Mouse (Mus musculus): ENCODE data around the gene Ccna1. TPM values are rescaled to one million over a fixed set of nuclear protein-coding genes. Genes with fewer than 3 reads are reported as not detected.

Ccna1 gene
- polyA plus RNA-seq, 1 experiment = 0.27 TPM

DNA sequence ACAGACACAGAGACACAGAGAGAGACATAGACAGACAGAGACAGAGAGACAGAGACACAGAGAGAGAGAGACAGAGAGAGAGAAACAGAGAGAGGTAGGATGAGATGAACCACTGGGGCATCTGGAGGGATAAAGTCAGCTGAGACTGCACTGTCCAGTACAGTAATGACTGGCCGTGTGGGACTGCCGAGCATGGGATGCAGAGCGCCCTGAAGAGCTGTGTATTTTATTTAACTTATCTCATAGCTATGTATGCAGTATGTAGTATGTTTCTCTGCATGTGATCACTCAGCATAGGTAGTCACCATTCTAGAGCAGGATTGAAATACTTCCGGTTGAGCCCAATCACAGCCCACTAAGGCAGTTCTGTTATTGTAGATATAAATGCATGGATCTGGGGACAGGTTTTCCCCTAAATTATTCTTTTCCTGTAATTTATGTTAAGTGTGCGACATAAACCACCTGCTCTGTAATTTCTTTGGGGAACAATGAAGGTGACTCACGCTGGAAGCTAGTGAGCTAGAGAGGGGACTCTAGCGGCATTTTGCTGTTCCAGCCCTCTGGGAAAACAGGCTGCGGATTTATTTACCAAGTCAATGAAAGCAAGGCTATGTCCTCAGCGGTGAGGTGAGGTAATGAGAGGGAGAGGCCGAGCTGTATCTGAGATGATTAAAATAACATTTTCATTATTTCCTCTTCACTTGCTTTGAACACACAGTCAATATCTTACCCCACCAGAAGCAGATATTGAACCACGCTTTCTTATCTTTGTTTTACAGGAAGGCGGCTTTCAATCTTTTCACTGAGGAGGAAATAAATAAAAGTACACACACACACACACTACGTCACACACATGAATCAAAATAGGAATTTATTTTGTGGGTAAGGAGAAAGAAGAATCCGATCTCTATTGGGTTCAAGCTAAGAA, 10.7 kb upstream of the Ccna1 start:
- no peak for DNase-seq (ENCODE audit: low read depth)

DNA sequence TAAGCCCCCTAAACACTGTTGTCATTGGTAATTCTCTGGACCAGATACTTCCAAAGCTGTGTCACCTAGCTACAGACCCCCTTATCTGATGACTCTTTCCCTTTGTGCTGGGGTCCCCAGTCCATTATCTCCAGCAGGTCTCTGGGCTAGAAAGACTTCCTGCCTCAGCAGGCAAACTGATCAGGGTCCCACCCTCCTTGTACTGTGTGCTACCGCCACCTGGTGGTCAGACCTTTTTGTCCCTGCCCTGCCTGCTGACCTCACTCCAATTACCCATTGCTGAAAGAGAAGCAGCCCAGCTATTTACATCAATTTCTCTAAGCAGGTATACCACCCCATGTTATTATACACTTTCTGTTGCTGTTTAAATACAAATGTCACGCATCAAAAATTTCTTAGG, 9.1 kb upstream of the Ccna1 start:
- no peak for DNase-seq (ENCODE audit: low read depth)

DNA sequence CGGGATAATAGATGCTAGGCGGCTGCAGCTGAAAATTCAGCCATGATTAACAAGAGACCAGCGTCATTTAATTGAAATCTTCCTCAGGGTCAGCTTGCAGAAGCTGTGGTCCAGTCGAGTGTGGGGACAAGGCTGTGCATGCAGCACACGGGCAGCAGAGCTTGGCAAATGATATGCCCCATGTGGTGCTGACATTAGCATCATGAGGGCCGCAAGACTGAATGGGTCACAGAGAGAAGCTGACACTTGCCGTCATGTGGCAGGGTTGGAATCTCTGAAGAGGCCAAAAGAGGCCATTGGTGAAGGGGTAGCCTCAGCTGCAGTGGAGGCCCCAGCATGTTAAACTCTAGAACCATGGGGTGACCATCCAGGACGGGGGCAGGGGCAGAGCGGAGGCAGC, 7.4 kb upstream of the Ccna1 start:
- no peak for DNase-seq (ENCODE audit: low read depth)

DNA sequence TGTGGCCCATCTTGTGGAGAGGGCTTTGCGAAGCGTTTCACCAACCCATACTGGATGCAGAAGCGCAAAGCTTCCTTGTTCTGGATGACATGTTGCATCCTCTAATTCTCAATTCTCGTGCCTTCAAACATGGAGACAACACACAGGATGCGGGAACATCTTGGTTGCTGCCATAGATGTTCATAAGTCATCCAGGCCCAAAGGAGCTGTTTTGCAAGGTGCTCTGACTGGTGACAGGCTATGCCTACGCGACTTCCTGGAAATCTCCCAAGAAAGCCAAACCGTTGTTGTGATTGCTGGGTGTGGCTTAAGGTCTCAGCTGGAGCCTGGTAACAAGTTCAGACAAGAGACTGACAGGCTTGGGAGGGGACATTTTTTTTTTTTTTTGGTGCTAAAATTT, 1.1 kb upstream of the Ccna1 start:
- DNase-seq (ENCODE audit: low read depth) = no peak

DNA sequence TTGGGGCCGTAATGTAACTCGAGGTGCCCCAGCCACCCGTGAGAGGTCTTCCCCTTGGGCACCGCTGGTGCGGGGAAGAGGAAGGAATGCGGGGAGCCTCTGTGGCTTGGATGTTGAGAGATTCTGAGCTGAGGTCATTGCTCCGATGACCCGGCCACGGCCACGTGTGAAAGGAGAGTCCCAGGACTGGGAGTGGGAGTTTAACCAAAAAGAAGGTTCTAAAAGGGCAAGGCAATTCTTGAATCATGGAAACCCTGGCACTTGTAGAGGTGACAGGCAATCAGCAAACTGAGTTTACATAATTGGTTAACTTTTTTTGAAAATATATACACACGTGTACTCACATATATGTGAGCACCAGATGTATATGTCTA, 433 bp upstream of the Ccna1 start:
- no peak for DNase-seq (ENCODE audit: low read depth)

DNA sequence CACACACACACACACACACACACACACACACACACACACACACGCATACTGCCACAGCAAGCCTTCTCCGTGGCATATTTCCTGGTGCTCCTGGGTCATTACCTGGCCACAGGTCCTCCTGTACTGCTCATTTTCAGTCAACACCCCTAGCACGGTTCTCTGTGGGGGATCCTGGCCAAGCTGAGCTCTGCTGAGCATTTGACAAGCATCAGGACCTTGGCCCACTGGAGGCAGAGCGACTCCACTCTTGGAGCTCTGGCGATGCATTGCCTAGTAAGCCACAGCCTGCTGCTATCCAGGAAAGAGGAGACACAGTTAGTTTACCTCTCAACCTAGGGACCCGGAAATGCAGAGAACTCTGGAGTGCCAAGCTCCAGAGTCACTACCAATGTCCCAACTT, 1.1 kb downstream of the Ccna1 start:
- no peak for DNase-seq (ENCODE audit: low read depth)

DNA sequence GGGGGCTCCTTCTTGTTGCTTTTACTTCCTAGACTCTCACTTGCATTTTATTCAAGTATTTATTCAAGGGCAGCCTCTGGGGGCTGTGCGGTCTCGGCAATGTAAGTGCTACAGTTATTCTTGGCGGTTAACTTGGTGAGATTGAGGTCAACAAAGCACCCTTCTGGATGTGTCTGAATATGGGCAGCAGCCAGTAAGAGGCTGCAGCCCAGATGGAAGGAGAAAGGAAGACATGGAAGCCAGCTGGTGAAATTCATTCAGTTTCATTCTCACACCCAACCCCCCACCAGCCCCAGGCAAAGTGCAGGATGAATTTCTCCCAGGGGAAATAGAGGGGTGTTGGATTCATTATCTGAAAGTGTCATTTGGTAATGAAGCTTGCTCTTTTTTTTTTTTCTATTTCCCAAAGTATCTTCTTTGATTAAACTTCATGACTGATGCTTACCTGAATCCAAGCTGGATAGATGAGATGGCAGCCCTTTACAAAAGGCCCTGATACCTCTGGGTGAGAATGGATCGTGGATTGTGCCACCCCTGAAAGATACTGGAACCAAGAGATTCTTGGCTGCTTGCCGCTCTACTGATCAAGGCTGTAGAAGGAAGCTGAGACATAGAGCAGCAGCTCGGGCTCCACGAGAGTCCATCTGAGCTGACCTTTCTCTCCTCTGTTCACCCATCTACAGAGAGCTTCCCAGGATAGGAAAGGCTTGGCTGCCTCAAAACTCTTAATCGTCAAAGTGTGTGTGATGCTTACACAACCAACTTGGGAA, 10.5 kb downstream of the Ccna1 start:
- no peak for DNase-seq (ENCODE audit: low read depth)

DNA sequence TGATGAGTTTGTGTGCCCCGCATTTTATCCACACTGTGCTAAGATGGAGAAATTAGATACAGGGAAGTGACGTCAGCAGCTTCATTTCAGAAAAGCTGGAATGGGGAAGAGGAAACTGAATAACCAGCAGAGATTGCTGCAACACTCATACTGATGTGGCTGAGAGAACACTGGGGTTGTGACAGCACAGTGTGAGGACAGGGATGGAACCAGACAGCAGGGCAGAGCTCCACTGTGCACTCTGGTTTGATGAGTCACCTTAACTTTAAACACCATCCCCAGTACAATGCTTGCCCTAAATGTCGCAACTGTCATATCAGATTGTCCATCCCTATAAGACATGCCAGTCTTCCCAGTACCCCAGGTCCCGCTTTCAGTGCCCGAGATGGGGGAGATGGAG, 17.7 kb downstream of the Ccna1 start:
- no peak for DNase-seq (ENCODE audit: low read depth)

DNA sequence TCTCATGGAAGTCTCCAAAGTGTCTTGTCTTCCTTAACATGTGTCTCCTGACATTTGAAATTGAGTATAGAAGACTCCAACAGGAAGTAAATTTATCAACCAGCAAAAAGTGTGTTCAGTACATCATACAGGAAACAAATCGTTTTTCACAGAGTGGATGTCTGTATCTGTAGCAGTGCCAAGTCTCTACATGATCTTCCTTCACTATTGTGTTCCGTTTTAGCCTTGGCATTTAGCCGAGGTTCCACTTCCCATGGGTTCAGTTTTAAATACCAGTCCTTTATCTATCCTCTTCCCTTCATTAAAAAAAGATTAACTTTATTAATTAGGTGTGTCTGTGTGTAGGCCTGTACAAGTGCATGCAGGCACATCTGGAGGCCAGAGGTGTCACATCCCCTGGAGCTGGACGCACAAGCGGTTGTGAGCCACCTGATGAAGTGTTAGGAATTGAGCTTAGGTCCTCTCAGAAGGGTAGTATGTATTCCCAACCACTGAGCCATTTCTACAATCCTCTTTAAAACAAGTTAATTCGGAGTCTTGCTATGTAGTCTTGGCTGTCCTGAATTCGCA, 27.9 kb downstream of the Ccna1 start:
- DNase-seq (ENCODE audit: low read depth) = no peak

DNA sequence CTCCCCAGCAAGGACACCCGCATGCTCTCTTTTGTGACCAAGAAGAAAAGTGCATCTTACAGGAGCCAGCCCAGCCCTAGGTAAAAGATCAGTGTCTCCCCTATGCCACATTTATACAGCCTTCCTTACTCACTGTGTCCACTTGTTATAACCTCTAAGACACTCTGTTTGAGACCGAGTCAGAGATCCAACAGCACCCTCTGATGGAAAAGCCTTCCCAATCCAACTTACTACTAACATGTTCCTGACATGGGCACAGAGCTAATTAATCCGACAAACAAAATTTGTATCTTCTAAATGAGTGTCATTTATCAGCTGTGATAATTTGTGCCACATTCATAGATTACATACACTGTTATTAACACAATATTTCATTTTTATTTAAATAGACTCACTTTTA, 29.8 kb downstream of the Ccna1 start:
- no peak for DNase-seq (ENCODE audit: low read depth)

DNA sequence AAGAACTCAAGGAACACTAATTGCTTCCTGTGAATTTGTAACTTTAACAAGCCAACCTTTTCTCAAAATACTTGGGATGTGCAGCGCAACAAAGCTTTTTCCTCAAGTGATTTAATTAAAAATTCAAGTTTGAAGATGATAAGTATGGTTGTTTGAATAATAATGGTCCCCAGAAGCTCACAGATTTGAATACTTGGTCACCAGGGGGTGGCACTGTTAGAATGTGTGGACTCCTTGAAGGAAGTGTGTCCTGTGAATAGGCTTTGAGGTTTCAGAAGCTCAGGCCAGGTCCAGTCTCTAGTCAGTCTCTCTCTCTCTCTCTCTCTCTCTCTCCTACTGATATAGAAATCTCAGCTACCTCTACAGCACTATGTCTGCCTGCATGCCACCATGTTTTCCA, 32.0 kb downstream of the Ccna1 start:
- no peak for DNase-seq (ENCODE audit: low read depth)

DNA sequence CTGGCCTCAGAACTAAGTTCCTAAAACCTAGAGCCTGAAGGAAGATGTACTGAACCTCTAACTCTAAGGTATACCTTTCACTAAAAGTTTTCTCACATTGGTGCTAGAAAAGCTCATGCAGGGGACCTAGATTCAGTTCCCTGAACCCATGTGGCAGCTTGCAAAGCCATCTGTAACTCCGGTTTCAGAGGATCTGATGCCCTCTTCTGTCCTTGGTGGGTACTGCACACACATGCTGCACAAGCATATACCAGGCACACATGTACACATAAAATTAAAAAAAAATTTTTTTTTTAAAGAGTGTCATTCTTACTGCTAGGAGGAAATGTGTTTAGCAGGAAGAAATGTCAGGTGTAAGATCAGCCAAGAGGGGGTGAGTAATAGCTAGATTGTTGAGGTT, 33.1 kb downstream of the Ccna1 start:
- no peak for DNase-seq (ENCODE audit: low read depth)

DNA sequence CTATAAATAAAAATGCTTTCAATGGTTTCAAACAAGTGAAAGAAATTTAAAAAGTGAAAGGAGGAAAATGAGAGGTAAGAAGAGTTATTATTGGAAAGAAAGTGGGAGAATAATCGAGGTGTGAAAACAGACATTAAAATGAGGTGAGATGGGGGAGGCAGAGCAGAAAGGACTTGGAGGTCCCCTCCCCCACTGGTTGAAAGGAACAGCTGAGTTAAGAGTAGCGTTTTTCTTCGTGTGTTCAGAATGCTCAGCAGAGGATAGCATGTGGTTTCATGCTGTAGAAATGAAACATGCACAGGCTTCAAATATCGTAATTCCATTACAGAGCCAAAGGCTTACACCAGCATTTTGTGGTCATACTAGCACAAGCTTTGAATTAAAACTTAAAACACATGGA, 42.8 kb downstream of the Ccna1 start:
- no peak for DNase-seq (ENCODE audit: low read depth)

DNA sequence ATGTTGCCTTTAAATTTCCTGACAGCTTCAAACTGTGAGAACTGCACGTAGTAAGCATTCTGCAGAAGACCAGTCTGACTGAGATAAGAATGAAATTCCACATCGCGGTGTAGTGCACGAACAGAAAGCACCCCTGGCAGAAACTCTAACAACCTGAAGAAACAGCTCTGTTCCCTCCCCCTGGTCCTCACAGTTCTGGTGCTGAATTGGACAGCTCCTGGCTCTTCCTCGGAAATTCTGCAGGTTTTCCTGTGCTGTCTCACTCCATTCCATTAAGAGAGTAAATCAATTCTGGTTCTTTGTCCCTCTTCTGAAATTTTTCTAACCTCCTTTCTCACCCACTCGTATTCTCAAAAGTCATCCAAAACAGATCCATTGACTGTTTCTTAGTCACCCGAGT, 43.6 kb downstream of the Ccna1 start:
- no peak for DNase-seq (ENCODE audit: low read depth)

DNA sequence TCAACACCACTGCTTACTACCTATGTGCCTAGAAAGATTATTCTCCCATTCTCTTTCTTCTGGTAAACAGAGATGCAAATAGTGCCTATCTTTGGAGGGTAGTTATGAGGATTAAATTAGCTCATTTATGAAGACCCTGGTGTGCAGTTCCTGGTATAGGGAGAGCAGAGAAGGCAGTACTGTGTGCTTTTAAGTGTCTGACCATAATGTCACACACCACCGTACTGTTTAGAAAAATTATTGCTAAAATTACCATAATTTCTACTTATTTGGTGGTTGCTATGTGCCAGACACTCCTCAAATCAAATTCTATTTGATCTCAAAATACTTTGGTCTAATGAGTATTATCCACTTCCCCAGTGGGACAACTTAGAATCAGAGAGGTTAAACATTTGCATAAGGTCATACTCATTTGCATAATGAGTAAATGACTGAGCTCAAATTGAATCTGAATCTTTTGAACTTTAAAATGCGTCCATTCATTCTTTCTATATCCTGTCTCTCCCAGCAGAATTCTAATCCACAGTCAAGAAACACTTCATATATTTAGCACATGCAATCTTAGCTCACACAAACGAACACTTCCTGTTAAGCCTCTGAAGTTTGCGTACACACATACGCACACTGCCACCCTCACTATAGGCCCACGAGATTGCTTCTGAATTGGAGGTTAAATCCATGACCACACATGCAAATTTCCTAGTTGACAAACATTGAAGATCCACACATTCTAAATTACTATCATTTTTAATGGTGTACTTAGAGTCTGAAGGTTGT, 46.1 kb downstream of the Ccna1 start:
- no peak for DNase-seq (ENCODE audit: low read depth)

DNA sequence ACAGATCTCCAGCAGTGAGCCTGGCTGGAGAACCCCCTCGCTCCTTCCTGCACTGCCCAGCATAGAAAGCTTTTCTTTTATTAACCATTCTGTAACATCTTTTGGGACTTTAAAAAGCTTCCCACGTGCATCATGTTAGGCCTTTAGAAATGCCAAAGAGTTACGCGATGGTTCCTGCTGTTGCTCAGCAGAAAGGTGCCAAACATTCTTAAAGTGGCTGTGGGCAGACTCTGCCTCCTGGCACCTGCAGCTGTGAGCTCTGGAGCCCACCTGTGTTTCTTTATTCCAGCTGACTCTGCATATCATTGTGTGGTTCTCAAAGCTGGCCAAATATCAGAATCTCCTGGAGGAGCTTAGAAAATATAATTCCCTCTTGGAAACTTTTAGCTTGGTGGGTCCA, 51.3 kb downstream of the Ccna1 start:
- DNase-seq (ENCODE audit: low read depth) = no peak

DNA sequence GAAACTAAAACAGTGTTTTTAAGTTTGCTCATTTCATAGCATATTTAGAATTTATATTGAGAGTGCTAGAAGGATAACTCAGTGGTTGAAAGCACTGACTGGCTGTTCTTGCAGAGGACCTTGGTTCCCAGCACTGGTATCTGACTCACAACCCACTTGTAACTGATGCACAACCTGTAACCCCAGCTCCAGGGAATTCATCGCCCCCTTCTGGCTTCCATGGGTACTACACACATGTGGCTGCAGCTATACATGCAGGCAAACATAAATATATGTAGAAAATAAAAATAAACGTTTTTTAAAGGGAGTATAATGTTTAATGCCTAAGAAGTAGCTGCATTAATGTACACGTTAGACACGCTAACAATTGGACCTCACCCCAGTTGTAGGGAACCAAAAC, 53.6 kb downstream of the Ccna1 start:
- DNase-seq (ENCODE audit: low read depth) = no peak

Other genes with a start within 250 kb of the Ccna1 start
- 14.5 and 19.3 TPM in 2 replicates for gene Rfxap, start 247.7 kb downstream of the Ccna1 start, polyA plus RNA-seq (2012; rRNA removed)
- not detected in 2 replicates for gene Sertm1, start 139.6 kb downstream of the Ccna1 start, polyA plus RNA-seq (2012; rRNA removed)
- gene Spg20, start 56.6 kb upstream of the Ccna1 start, polyA plus RNA-seq (2012; rRNA removed) = 11.5 and 12.1 TPM in 2 replicates
- gene Ccdc169, start 81.8 kb upstream of the Ccna1 start, polyA plus RNA-seq (2012; rRNA removed) = 0.15 and 0.45 TPM in 2 replicates
- gene Sohlh2, start 126.5 kb upstream of the Ccna1 start, polyA plus RNA-seq (2012; rRNA removed) = 0.04 TPM in 1 of 2 replicates, not detected in the other
- 5.1 and 7.1 TPM in 2 replicates for gene Dclk1, start 186.9 kb upstream of the Ccna1 start, polyA plus RNA-seq (2012; rRNA removed)

Data from gonadal fat pad, adult 2 months (tissue).